Mouse (Mus musculus) myocyte (in vitro differentiated cells): Measurements from ENCODE around the gene Kcnk13. TPM values are rescaled to one million over a fixed set of nuclear protein-coding genes. Genes with fewer than 3 reads are reported as not detected.

Source experiments
- H3K27me3 ChIP-seq: one replicate; pipeline ENCODE4 v1.6.1; 2011; ENCODE audit not compliant: control insufficient read depth, insufficient read depth, insufficient read length
- H3K36me3 ChIP-seq: one replicate; pipeline ENCODE4 v1.6.1; 2011; ENCODE audit not compliant: control insufficient read depth, insufficient read depth
- H3K4me2 ChIP-seq: one replicate; pipeline ENCODE4 v1.6.1; 2011; ENCODE audit warnings: low read depth, control low read depth
- H3K4me3 ChIP-seq: one replicate; pipeline ENCODE4 v1.5.1; 2011; ENCODE audit warnings: mild to moderate bottlenecking, control low read depth, moderate library complexity
- H3K79me2 ChIP-seq: one replicate; pipeline ENCODE4 v1.6.1; 2011; ENCODE audit not compliant: control insufficient read depth, insufficient read depth
- H3ac ChIP-seq: one replicate; pipeline ENCODE4 v1.6.1; 2011; ENCODE audit not compliant: control insufficient read depth, insufficient read length
- CEBPB ChIP-seq: IDR thresholded peaks from 2 replicates; pipeline ENCODE4 v1.6.1; 2011; ENCODE audit warnings: mild to moderate bottlenecking, moderate library complexity; ENCODE audit not compliant: poor library complexity, insufficient read depth, severe bottlenecking
- E2F4 ChIP-seq: IDR thresholded peaks from one replicate; pipeline ENCODE4 v1.6.1; 2011; ENCODE audit warnings: mild to moderate bottlenecking, control low read depth, moderate library complexity; ENCODE audit not compliant: insufficient read depth
- MAX ChIP-seq: IDR thresholded peaks from one replicate; pipeline ENCODE4 v1.6.1; 2011; ENCODE audit warnings: low read depth, mild to moderate bottlenecking, control low read depth
- MYOD1 ChIP-seq, 3 experiments: IDR thresholded peaks; one replicate each; pipeline ENCODE4 v1.6.1; 2011; ENCODE audit warnings: control low read depth in 2 of 3, low read depth in 2 of 3, mild to moderate bottlenecking in 2 of 3, moderate library complexity in 1 of 3; ENCODE audit not compliant: insufficient read length in 2 of 3, control insufficient read depth in 1 of 3
- MYOG ChIP-seq, 3 experiments: IDR thresholded peaks; one replicate each; pipeline ENCODE4 v1.6.1; 2011; ENCODE audit warnings: control low read depth in 2 of 3, low read depth in 2 of 3, mild to moderate bottlenecking in 2 of 3; ENCODE audit not compliant: insufficient read length in 2 of 3, control insufficient read depth in 1 of 3, insufficient read depth in 1 of 3
- POLR2A ChIP-seq: IDR thresholded peaks from one replicate; pipeline ENCODE4 v1.6.1; 2011; ENCODE audit warnings: low read depth, mild to moderate bottlenecking, control low read depth, moderate library complexity; ENCODE audit not compliant: insufficient read length
- POLR2AphosphoS2 ChIP-seq: IDR thresholded peaks from one replicate; pipeline ENCODE4 v1.6.1; 2011; ENCODE audit warnings: low read depth, control low read depth; ENCODE audit not compliant: insufficient read length
- REST ChIP-seq: IDR thresholded peaks from one replicate; pipeline ENCODE4 v1.6.1; 2011; ENCODE audit warnings: mild to moderate bottlenecking, control low read depth, moderate library complexity; ENCODE audit not compliant: insufficient read depth, insufficient read length
- SRF ChIP-seq: IDR thresholded peaks from one replicate; pipeline ENCODE4 v1.6.1; 2011; ENCODE audit warnings: low read depth; ENCODE audit not compliant: control insufficient read depth, insufficient read length
- TCF12 ChIP-seq: IDR thresholded peaks from one replicate; pipeline ENCODE4 v1.6.1; 2011; ENCODE audit warnings: mild to moderate bottlenecking, control low read depth; ENCODE audit not compliant: poor library complexity, insufficient read depth, severe bottlenecking
- TCF3 ChIP-seq: IDR thresholded peaks from one replicate; pipeline ENCODE4 v1.6.1; 2011; ENCODE audit warnings: low read depth, control low read depth; ENCODE audit not compliant: insufficient read length
- USF1 ChIP-seq: IDR thresholded peaks from one replicate; pipeline ENCODE4 v1.6.1; 2011; ENCODE audit warnings: low read depth, mild to moderate bottlenecking, control low read depth, moderate library complexity
- polyA plus RNA-seq: library from polyadenylated mRNA; unstranded; fragments of >200 nt; fragmentation: generic; extraction: Trizol; gene quantifications from one replicate; pipeline ENCODE4 v1.2.1, GENCODE M21; 2012; ENCODE audit warnings: missing spikeins

Kcnk13 gene
- polyA plus RNA-seq, 1 experiment: 1.8 TPM

- Histone ChIP-seq H3K36me3 (no peaks in the 10 kb centered on the region), H3K79me2 (no peaks in the 10 kb centered on the region), H3ac (no peak overlapping the region), H3K4me2 (no peak overlapping the region), H3K27me3 (peaks cover 32% of the 10 kb centered on the region), H3K4me3 (no peak overlapping the region)
- no peak for TF ChIP-seq REST
- no peak for TF ChIP-seq MAX
- TF ChIP-seq TCF3: no peak
- no peak for TF ChIP-seq USF1
Observed at GRCm38 (mm10) chr12:99972825-99973224, 8.5 kb downstream of the Kcnk13 start.

- H3K4me3 ChIP-seq: no peak overlapping the region
- no peaks in the 10 kb centered on the region for H3K36me3 ChIP-seq
- H3K4me2 ChIP-seq: no peak overlapping the region
- H3K27me3 ChIP-seq: peaks cover 28% of the 10 kb centered on the region
- TF ChIP-seq REST: no peak
- TF ChIP-seq TCF12: no peak
- no peak for TF ChIP-seq USF1
- TF ChIP-seq MAX: no peak
- TF ChIP-seq E2F4: no peak
- no peak for TF ChIP-seq POLR2AphosphoS2
- TF ChIP-seq TCF3: no peak
- no peak for TF ChIP-seq CEBPB
- no peak for TF ChIP-seq MYOG (IDR thresholded peaks at IDR 0.05; ENCODE audit: control insufficient read depth in 1 of 3, insufficient read depth in 1 of 3, insufficient read length in 2 of 3, low read depth in 2 of 3)
- TF ChIP-seq SRF: no peak
- TF ChIP-seq POLR2A: no peak
- no peak for TF ChIP-seq MYOD1 (IDR thresholded peaks at IDR 0.05; ENCODE audit: control insufficient read depth in 1 of 3, insufficient read length in 2 of 3, low read depth in 2 of 3)
- H3ac ChIP-seq: no peak overlapping the region
- no peaks in the 10 kb centered on the region for H3K79me2 ChIP-seq
Observed at GRCm38 (mm10) chr12:99973659-99974058, 9.4 kb downstream of the Kcnk13 start.

GRCm38 (mm10) chr12:99979541-99979940, 15.2 kb downstream of the Kcnk13 start:
- H3K27me3 ChIP-seq: no peaks in the 10 kb centered on the region
- no peak overlapping the region for H3K4me3 ChIP-seq
- TF ChIP-seq MAX (no peak), CEBPB (no peak)
- no peak overlapping the region for H3K4me2 ChIP-seq
- H3K36me3 ChIP-seq: no peaks in the 10 kb centered on the region
- H3ac ChIP-seq: no peak overlapping the region
- no peaks in the 10 kb centered on the region for H3K79me2 ChIP-seq

GRCm38 (mm10) chr12:99986797-99987196, 22.5 kb downstream of the Kcnk13 start:
- Histone ChIP-seq H3K4me3 (no peak overlapping the region), H3ac (no peak overlapping the region), H3K4me2 (no peak overlapping the region), H3K79me2 (no peaks in the 10 kb centered on the region), H3K27me3 (no peaks in the 10 kb centered on the region), H3K36me3 (no peaks in the 10 kb centered on the region)
- TF ChIP-seq MYOD1 (IDR thresholded peaks at IDR 0.05; ENCODE audit: control insufficient read depth in 1 of 3, insufficient read length in 2 of 3, low read depth in 2 of 3): no peak
- TF ChIP-seq E2F4: no peak
- no peak for TF ChIP-seq SRF
- no peak for TF ChIP-seq USF1
- no peak for TF ChIP-seq MYOG (IDR thresholded peaks at IDR 0.05; ENCODE audit: control insufficient read depth in 1 of 3, insufficient read depth in 1 of 3, insufficient read length in 2 of 3, low read depth in 2 of 3)
- no peak for TF ChIP-seq POLR2AphosphoS2
- no peak for TF ChIP-seq REST
- no peak for TF ChIP-seq TCF12
- TF ChIP-seq TCF3: no peak
- TF ChIP-seq MAX: no peak
- no peak for TF ChIP-seq POLR2A
- TF ChIP-seq CEBPB: no peak

- no peak overlapping the region for H3K4me2 ChIP-seq
- no peak overlapping the region for H3K4me3 ChIP-seq
- no peaks in the 10 kb centered on the region for H3K79me2 ChIP-seq
- no peaks in the 10 kb centered on the region for H3K27me3 ChIP-seq
- TF ChIP-seq E2F4: no peak
- no peak for TF ChIP-seq POLR2A
- TF ChIP-seq MYOG (IDR thresholded peaks at IDR 0.05; ENCODE audit: control insufficient read depth in 1 of 3, insufficient read depth in 1 of 3, insufficient read length in 2 of 3, low read depth in 2 of 3): no peak
- TF ChIP-seq CEBPB: no peak
- no peak for TF ChIP-seq MYOD1 (IDR thresholded peaks at IDR 0.05; ENCODE audit: control insufficient read depth in 1 of 3, insufficient read length in 2 of 3, low read depth in 2 of 3)
- TF ChIP-seq POLR2AphosphoS2: no peak
- no peak for TF ChIP-seq TCF12
- TF ChIP-seq REST: no peak
- no peak for TF ChIP-seq TCF3
- TF ChIP-seq MAX: no peak
- no peak for TF ChIP-seq SRF
- no peak for TF ChIP-seq USF1
- H3K36me3 ChIP-seq: no peaks in the 10 kb centered on the region
- no peak overlapping the region for H3ac ChIP-seq
Observed at GRCm38 (mm10) chr12:99988144-99988543, 23.8 kb downstream of the Kcnk13 start.
